Mouse (Mus musculus): ENCODE results near the gene Vav2. TPM values are rescaled to one million over a fixed set of nuclear protein-coding genes. Genes with fewer than 3 reads are reported as not detected.

The Vav2 gene
- polyA plus RNA-seq, 1 experiment = 19.2 TPM

GRCm38 (mm10) chr2:27442708-27443449 lies 16.0 kb upstream of the Vav2 start:
- no peak for DNase-seq (ENCODE audit: extremely low spot score in 1 of 2, low spot score in 1 of 2)

- peak; percentile 93 to 96 for DNase-seq (ENCODE audit: extremely low spot score in 1 of 2, low spot score in 1 of 2)
Measured at GRCm38 (mm10) chr2:27441767-27442707, 15.2 kb upstream of the Vav2 start, which contains the start of gene Brd3os. Gene Brd3os, plus strand, starts transcription at chr2:27442324.

DNA sequence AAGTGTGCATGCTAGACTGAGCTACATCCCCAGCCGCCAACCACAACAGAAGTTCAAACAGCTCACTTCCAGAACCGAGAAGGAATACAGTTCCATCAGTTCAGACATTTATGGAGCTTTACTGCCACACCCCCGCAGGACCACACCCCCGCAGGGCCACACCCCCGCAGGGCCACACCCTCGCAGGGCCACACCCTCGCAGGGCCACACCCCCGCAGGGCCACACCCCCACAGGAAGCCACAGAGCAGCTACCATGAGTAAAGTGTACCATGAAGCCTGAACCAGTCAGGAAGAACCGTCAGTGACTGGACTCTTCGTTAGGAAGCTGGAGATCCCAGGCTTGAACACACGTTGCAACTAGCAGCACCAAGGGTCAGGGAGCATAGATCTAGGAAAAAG lies 11.4 kb upstream of the Vav2 start:
- DNase-seq (ENCODE audit: extremely low spot score in 1 of 2, low spot score in 1 of 2) = no peak

- no peak for DNase-seq (ENCODE audit: extremely low spot score in 1 of 2, low spot score in 1 of 2)
Measured at GRCm38 (mm10) chr2:27437876-27438275, 11.0 kb upstream of the Vav2 start.

DNA sequence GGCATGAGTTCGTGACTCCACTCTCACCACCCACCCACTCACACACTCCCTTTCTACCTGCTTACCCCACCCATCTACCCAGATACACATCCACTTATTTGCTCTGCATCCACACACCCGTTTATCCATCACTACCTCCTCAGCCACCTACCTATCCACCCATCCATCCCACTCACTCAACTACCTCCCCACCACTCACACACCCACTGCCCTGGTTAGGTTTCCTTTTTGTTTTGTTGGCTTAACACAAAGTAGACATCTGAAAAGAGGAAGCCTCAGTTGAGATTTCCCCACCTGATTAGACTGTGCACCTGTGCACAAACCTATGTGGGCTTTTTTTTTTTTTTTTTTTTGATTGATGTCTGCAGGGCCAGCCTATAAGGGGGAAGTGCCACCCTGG lies 5.8 kb upstream of the Vav2 start:
- DNase-seq (ENCODE audit: extremely low spot score in 1 of 2, low spot score in 1 of 2) = no peak

GRCm38 (mm10) chr2:27430621-27431020 lies 3.8 kb upstream of the Vav2 start:
- peak; percentile 70 to 88 for DNase-seq (ENCODE audit: extremely low spot score in 1 of 2, low spot score in 1 of 2)

- DNase-seq (ENCODE audit: extremely low spot score in 1 of 2, low spot score in 1 of 2) = peak; percentile 49 to 94
Measured at GRCm38 (mm10) chr2:27428071-27428470, 1.2 kb upstream of the Vav2 start.

- DNase-seq (ENCODE audit: extremely low spot score in 1 of 2, low spot score in 1 of 2) = no peak
Measured at GRCm38 (mm10) chr2:27426406-27426854, 403 bp downstream of the Vav2 start.

DNA sequence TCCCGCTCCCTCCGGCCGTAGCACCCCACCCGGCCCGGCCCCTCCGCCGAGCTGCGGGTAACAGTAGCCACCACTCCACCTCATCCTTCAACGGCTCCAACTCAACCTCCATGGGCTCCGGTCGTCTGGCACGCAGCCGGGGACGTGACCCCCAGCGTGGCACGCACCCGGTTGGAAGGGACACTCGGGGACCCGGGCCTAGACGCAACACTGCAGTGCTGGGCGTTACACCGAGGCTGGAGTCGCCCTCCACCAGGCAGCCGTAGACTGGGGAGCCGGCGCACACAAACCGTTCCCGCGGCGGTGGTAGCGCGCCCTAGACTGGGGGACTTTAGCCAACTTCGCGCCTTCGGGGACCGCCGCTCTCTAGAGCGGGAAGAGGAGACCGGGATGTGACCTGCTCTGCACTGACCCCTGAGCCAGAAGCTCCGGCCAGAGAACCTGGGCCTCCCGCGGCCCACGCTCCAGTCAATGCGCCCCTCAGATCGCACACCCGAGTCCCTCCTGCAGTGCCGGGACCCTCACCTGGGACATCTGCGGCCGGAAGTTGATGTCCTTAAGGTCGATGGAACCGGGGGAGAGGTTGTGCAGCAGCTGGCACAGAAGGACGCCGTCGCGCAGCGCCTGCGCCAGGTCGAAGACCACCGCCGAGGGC lies 955 bp downstream of the Vav2 start:
- no peak for DNase-seq (ENCODE audit: extremely low spot score in 1 of 2, low spot score in 1 of 2)

DNA sequence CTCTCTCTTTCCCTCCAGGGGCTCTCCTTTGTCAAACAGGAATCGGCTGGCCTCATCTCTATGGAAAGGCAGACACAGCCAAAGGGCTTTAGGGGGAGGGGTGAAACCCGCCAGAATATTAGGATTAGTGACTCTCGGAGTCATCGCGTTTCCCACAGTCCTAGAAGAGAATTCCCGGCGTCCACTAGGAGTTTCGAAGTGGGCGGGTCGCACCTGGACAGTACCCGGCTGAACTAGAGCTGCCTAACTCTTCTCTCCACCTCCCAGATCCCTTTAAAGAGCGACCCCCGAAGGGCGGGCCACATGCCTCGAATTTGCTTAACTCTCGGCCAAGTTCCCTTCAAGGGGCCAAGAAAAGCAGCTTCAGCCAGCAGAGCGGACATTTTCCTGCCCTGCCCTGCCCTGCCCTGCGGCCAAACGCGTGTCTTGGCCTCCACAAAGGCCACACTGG lies 1.6 kb downstream of the Vav2 start:
- no peak for DNase-seq (ENCODE audit: extremely low spot score in 1 of 2, low spot score in 1 of 2)

DNA sequence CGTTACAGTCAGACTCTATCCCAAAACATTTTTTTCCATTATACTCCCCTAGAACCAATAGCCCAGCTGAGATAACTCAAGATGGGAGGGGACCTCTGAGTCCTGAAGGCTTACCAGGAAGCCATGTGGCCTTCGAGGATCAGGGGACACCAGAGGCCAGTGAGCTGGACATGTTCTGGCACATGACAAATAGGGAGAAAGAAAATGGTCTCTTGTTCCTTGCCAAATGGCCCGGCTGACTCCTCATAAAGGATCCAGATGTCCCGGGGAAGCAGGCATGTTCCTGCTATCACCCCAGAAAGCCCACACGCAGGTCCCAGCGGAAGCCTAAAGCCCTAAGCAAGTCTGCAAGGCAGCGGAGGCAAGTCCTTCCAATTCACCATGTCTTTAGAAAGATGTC lies 3.2 kb downstream of the Vav2 start:
- no peak for DNase-seq (ENCODE audit: extremely low spot score in 1 of 2, low spot score in 1 of 2)

DNA sequence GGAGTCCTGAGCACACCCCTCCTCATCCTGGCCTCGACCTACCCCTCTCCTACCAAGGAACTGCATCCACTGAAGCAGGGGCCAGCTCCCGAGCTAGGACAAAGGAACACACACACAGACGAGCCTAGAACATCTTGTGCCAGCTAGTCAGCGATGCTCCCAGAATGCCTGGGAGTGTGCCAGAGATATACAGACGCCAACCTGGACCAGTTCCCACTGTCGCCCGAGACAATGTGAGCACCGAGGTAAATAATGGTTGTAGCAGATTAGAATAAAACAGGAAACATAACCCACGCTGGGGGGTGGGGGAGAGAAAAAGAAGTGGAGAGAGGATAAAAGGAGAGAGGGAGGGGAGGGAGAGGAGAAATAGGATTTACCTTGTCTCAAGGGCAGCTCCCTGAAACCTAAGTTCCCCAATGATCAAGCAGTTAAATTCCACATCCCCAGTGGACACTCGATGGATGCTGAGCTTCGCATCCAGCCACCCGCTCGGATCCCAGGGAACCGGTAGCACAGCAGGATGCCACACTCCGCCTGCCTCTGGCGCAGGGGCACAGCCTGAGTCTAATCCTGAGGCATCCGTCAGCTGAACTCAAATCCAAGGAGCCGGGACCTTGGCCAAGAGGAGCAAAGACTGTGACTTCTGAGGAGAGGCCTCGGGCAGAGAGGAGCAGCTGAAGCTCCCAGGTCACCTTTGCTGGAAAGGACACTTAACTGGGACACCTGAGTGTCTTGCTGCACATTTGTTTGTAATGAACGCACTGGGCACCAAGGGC lies 5.4 kb downstream of the Vav2 start:
- DNase-seq (ENCODE audit: extremely low spot score in 1 of 2, low spot score in 1 of 2) = peak in 1 of 2 experiments; percentile 63

- no peak for DNase-seq (ENCODE audit: extremely low spot score in 1 of 2, low spot score in 1 of 2)
Measured at GRCm38 (mm10) chr2:27418577-27419070, 8.2 kb downstream of the Vav2 start.

DNA sequence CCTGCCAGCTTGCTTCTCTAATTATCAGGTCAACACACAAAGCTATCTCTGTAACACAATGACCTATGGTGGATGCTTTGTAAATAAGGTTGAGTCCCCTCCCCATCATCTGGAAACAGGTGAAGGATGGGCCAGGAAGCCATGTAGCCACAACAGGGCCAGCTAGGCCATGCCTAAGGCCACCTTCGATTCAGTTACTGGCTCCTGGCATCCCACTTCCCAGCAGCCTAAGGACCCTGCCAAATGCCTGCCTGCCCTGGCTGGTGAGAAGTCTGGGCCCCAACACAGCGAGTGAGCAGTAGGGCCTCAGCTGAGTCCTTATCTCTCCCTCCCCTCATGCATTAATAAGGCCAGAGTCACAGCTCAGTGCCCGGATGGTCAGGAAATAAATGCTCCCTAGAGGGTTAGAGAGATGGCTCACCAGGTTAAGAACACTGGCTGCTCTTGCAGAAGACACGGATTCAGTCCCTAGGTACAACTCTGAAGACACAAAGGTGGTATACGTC lies 9.1 kb downstream of the Vav2 start:
- DNase-seq (ENCODE audit: extremely low spot score in 1 of 2, low spot score in 1 of 2) = no peak

GRCm38 (mm10) chr2:27416425-27416824 lies 10.4 kb downstream of the Vav2 start:
- DNase-seq (ENCODE audit: extremely low spot score in 1 of 2, low spot score in 1 of 2) = no peak

GRCm38 (mm10) chr2:27415060-27415783 lies 11.6 kb downstream of the Vav2 start:
- DNase-seq (ENCODE audit: extremely low spot score in 1 of 2, low spot score in 1 of 2) = no peak

- no peak for DNase-seq (ENCODE audit: extremely low spot score in 1 of 2, low spot score in 1 of 2)
Measured at GRCm38 (mm10) chr2:27413936-27414657, 12.7 kb downstream of the Vav2 start.

DNA sequence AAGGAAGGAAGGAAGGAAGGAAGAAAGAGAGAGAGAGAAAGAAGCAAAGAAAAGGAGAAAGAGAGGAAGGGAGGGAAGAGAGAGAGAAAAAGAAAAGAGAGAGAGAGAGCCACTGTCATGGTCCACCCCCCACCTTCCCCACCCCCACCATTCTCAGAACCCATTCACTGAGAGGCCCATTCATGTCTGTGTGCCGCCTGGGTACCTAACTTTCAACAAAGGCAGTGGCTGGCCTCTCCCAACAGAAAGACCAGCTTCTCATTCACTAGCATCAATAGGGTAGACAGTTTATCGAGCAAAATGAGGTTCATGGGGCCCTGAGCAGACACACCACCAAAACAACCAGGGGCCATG lies 13.3 kb downstream of the Vav2 start:
- no peak for DNase-seq (ENCODE audit: extremely low spot score in 1 of 2, low spot score in 1 of 2)

All from frontal cortex, adult 2 months (tissue).